Comparison of ENCODE assay signal across 9 mouse cellular contexts in the genomic region with DNA sequence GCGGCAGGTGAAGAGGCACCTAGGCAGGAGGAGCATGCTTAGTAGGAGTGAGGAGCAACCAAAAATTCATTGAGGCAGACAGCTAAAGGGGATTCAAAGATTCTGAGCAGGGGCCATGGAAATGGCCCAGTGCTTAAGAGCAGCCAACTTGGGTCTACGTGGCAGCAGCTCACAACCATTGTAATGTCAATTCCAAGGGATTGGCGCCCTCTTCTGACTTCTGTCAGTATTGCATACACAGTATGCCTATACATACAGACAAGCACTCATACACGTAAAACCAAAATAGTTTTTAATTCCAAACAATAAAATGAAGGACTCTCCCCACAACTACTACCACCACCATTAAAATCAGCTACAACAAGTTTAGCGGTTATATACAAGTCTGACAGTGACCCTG.
DNase-seq lines count a peak whose midpoint lies in the region; ATAC-seq lines count a peak whose summit lies in the region.
"Had no signal": no experiment of that assay in that cellular context is flagged by ENCODE, and none has a peak within 500 bp of the region (broad histone marks: within the 10 kb centered on the region; RNA-seq: fewer than 3 reads in every experiment).

No protein-coding gene starts in this region.

- H3K27me3 ChIP-seq in forebrain, embryonic 11.5 days (ENCODE audit: control insufficient read depth, insufficient read depth, low read length) = no peaks in the 10 kb centered on the region
- no peaks in the 10 kb centered on the region for H3K27me3 ChIP-seq in forebrain, embryonic 16.5 days (replicated peaks; ENCODE audit: control insufficient read depth, insufficient read depth, low read length)
- H3K27me3 ChIP-seq in midbrain, embryonic 10.5 days (ENCODE audit: low read depth, poor library complexity, severe bottlenecking) = no peaks in the 10 kb centered on the region
- H3K27me3 ChIP-seq in midbrain, embryonic 15.5 days (replicated peaks) = no peaks in the 10 kb centered on the region
- H3K27me3 ChIP-seq: neural tube, embryonic 13.5 days had no signal

- no peak overlapping the region for H3K4me2 ChIP-seq in forebrain, embryonic 11.5 days (ENCODE audit: low read depth, low read length, severe bottlenecking)
- no peak overlapping the region for H3K4me2 ChIP-seq in forebrain, embryonic 16.5 days (ENCODE audit: low read length)
- no peak overlapping the region for H3K4me2 ChIP-seq in midbrain, embryonic 15.5 days
- H3K4me2 ChIP-seq: neural tube, embryonic 13.5 days had no signal

- H3K9ac ChIP-seq in forebrain, embryonic 11.5 days (ENCODE audit: low read length) = no peak overlapping the region
- H3K9ac ChIP-seq in forebrain, embryonic 16.5 days (replicated peaks; ENCODE audit: low read depth, low read length) = no peak overlapping the region
- H3K9ac ChIP-seq in midbrain, embryonic 15.5 days = no peak overlapping the region
- H3K9ac ChIP-seq: neural tube, embryonic 13.5 days had no signal

- no peak overlapping the region for H3K4me3 ChIP-seq in forebrain, embryonic 11.5 days (ENCODE audit: low read depth, low read length)
- no peak overlapping the region for H3K4me3 ChIP-seq in forebrain, embryonic 16.5 days (replicated peaks; ENCODE audit: low read length)
- no peak overlapping the region for H3K4me3 ChIP-seq in midbrain, embryonic 10.5 days
- no peak overlapping the region for H3K4me3 ChIP-seq in midbrain, embryonic 15.5 days
- H3K4me3 ChIP-seq: neural tube, embryonic 13.5 days had no signal

- no peak; the same call in 1 of the 2 replicates for ATAC-seq in forebrain, embryonic 11.5 days (replicated peaks; ENCODE audit: low FRiP score)
- ATAC-seq in forebrain, embryonic 16.5 days = no peak
- no peak for ATAC-seq in midbrain, embryonic 15.5 days (replicated peaks)
- ATAC-seq in neutrophil, adult 5-6 weeks (ENCODE audit: extremely low read depth, insufficient number of reproducible peaks, low FRiP score, poor library complexity, severe bottlenecking) = peak; percentile 37; the same call in 1 of the 2 replicates

- WGBS in forebrain, embryonic 11.5 days = 72% methylated on average over 5 of the region's 5 CpGs
- WGBS in forebrain, embryonic 16.5 days = 75% methylated on average over 5 of the region's 5 CpGs
- 76% methylated on average over 5 of the region's 5 CpGs for WGBS in midbrain, embryonic 10.5 days
- 71% methylated on average over 5 of the region's 5 CpGs for WGBS in midbrain, embryonic 15.5 days

- no peaks in the 10 kb centered on the region for H3K4me1 ChIP-seq in forebrain, embryonic 11.5 days (replicated peaks; ENCODE audit: control insufficient read depth, insufficient read depth, low read length)
- H3K4me1 ChIP-seq in forebrain, embryonic 16.5 days (replicated peaks; ENCODE audit: control insufficient read depth, insufficient read depth, low read length) = no peaks in the 10 kb centered on the region
- no peaks in the 10 kb centered on the region for H3K4me1 ChIP-seq in midbrain, embryonic 10.5 days
- peaks cover 18% of the 10 kb centered on the region for H3K4me1 ChIP-seq in midbrain, embryonic 15.5 days

- no peak overlapping the region for H3K27ac ChIP-seq in forebrain, embryonic 11.5 days (ENCODE audit: low read depth, low read length)
- H3K27ac ChIP-seq in forebrain, embryonic 16.5 days (ENCODE audit: low read length) = no peak overlapping the region
- H3K27ac ChIP-seq in midbrain, embryonic 10.5 days (replicated peaks) = no peak overlapping the region
- no peak overlapping the region for H3K27ac ChIP-seq in midbrain, embryonic 15.5 days
- H3K27ac ChIP-seq: neural tube, embryonic 13.5 days had no signal

- DNase-seq in forebrain, embryonic 11.5 days (ENCODE audit: low spot score) = peak; percentile 65
- peak; percentile 29 for DNase-seq in midbrain, embryonic 10.5 days (ENCODE audit: low spot score)
- peak; percentile 75 for DNase-seq in adrenal gland, postnatal 14 days
- DNase-seq in induced T-regulatory cell, adult 2 months (ENCODE audit: low read depth) = peak; percentile 79
- no peak for DNase-seq in ovary, adult 18-20 months (ENCODE audit: low spot score)

- no peaks in the 10 kb centered on the region for H3K9me3 ChIP-seq in forebrain, embryonic 11.5 days (ENCODE audit: control insufficient read depth, low read length)
- no peaks in the 10 kb centered on the region for H3K9me3 ChIP-seq in forebrain, embryonic 16.5 days (ENCODE audit: control insufficient read depth, low read length)
- H3K9me3 ChIP-seq in midbrain, embryonic 10.5 days (replicated peaks) = no peaks in the 10 kb centered on the region
- no peaks in the 10 kb centered on the region for H3K9me3 ChIP-seq in midbrain, embryonic 15.5 days
- H3K9me3 ChIP-seq: neural tube, embryonic 13.5 days had no signal

- H3K36me3 ChIP-seq in forebrain, embryonic 11.5 days (ENCODE audit: control insufficient read depth, insufficient read depth, low read length) = no peaks in the 10 kb centered on the region
- H3K36me3 ChIP-seq in forebrain, embryonic 16.5 days (ENCODE audit: control insufficient read depth, insufficient read depth) = no peaks in the 10 kb centered on the region
- no peaks in the 10 kb centered on the region for H3K36me3 ChIP-seq in midbrain, embryonic 10.5 days
- H3K36me3 ChIP-seq in midbrain, embryonic 15.5 days (replicated peaks) = no peaks in the 10 kb centered on the region
- H3K36me3 ChIP-seq: neural tube, embryonic 13.5 days had no signal
